Mouse (Mus musculus) thymus, adult 2 months (tissue): ENCODE data around the gene Ctso.

Experiments
- CTCF ChIP-seq: fragments of 200-500 bp; IDR thresholded peaks from 2 replicates; pipeline ENCODE4 v1.5.1; 2012; ENCODE audit warnings: mild to moderate bottlenecking, control low read depth, low read length, moderate library complexity, borderline replicate concordance; ENCODE audit not compliant: control insufficient read depth, poor library complexity, insufficient read depth; ENCODE audit errors: extremely low read depth
- POLR2A ChIP-seq: fragments of 200-500 bp; IDR thresholded peaks from 2 replicates; pipeline ENCODE4 v1.6.1; 2012; ENCODE audit warnings: mild to moderate bottlenecking, low read length, control low read depth, moderate library complexity; ENCODE audit not compliant: control insufficient read depth, poor library complexity, insufficient read depth; ENCODE audit errors: extremely low read depth

- no peak for TF ChIP-seq CTCF
- TF ChIP-seq POLR2A, result no peak
These were observed 947 bp downstream of the Ctso start for GRCm38 (mm10) chr3:81933348-81933747.
